Mouse (Mus musculus) kidney, embryonic 14.5 days (tissue): ENCODE data around the gene Btg1. TPM values are rescaled to one million over a fixed set of nuclear protein-coding genes. Genes with fewer than 3 reads are reported as not detected.

Experiments
- ATAC-seq: fragments of 200-750 bp; cut with Nextera tagmentation; 2 replicates; pipeline ENCODE4 v1.8.0; 2017; ENCODE audit warnings: moderate number of reproducible peaks, mild to moderate bottlenecking, moderate TSS enrichment, moderate library complexity; ENCODE audit not compliant: low FRiP score, low TSS enrichment
- H3K27ac ChIP-seq: fragments of 300-500 bp; sonication (generic); 2 replicates; pipeline ENCODE4 v1.5.1; 2014; ENCODE audit warnings: low read depth, mild to moderate bottlenecking, low read length, moderate library complexity, mixed read lengths
- H3K27me3 ChIP-seq: fragments of 300-500 bp; sonication (generic); 2 replicates; pipeline ENCODE4 v1.6.1; 2014; ENCODE audit warnings: mild to moderate bottlenecking, low read length; ENCODE audit not compliant: control insufficient read depth, insufficient read depth
- H3K36me3 ChIP-seq: fragments of 300-500 bp; sonication (generic); 2 replicates; pipeline ENCODE4 v1.6.1; 2014; ENCODE audit warnings: low read length, mixed read lengths; ENCODE audit not compliant: control insufficient read depth, insufficient read depth
- H3K4me1 ChIP-seq: fragments of 300-500 bp; sonication (generic); 2 replicates; pipeline ENCODE4 v1.6.1; 2014; ENCODE audit warnings: low read length, mixed read lengths; ENCODE audit not compliant: control insufficient read depth, insufficient read depth
- H3K4me2 ChIP-seq: fragments of 300-500 bp; sonication (generic); replicated peaks from 2 replicates; pipeline ENCODE4 v1.6.1; 2014; ENCODE audit warnings: low read depth, mild to moderate bottlenecking, low read length
- H3K4me3 ChIP-seq: fragments of 300-500 bp; sonication (generic); 2 replicates; pipeline ENCODE4 v1.5.1; 2014; ENCODE audit warnings: mild to moderate bottlenecking, low read length
- H3K9ac ChIP-seq: fragments of 300-500 bp; sonication (generic); 2 replicates; pipeline ENCODE4 v1.6.1; 2014; ENCODE audit warnings: low read depth, mild to moderate bottlenecking, low read length, moderate library complexity
- H3K9me3 ChIP-seq: fragments of 300-500 bp; sonication (generic); 2 replicates; pipeline ENCODE4 v1.6.1; 2016; ENCODE audit warnings: low read length; ENCODE audit not compliant: control insufficient read depth
- WGBS: fragments of 180-500 bp; shearing (Covaris S2); extraction: QIAGEN DNeasy Blood & Tissue Kit; methylation state at CpG from one replicate; pipeline ENCODE4 v1.1.7; 2014; 5-methylcytosine and 5-hydroxymethylcytosine counted together
- polyA plus RNA-seq: library from polyadenylated mRNA; unstranded; fragments of >200 nt; fragmentation: Nextera tagmentation; extraction: Ambion mirVana; gene quantifications from 2 replicates; pipeline ENCODE4 v1.2.1, GENCODE M21; 2014

The Btg1 gene
- polyA plus RNA-seq, 1 experiment from 2014 or later: 55.9 TPM

DNA sequence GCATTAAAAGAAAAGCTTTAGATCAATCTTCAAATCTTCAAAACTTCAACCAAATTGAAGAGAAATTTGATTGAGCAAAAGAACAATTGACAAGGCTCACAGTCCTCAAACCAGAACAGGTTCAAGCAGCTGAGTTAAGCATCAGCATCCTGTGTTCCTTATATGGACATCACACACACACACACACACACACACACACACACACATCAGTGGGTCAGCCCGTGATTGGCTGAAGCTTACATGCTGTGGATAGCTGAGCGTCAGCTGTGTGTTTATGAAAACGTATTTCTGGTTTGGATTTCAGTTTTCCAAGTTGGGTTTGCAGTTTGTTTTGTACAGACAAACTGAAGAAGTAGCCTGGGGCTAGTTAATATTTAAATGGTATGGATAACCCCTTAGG is 32.7 kb downstream of the Btg1 start:
- H3K9ac ChIP-seq: no peak overlapping the region
- no peaks in the 10 kb centered on the region for H3K36me3 ChIP-seq
- H3K9me3 ChIP-seq: no peaks in the 10 kb centered on the region
- peaks cover 8% of the 10 kb centered on the region for H3K4me1 ChIP-seq
- WGBS: 79% methylated on average over 3 of the region's 3 CpGs
- H3K4me3 ChIP-seq: no peak overlapping the region
- no peaks in the 10 kb centered on the region for H3K27me3 ChIP-seq
- ATAC-seq: no peak
- no peak overlapping the region for H3K4me2 ChIP-seq
- H3K27ac ChIP-seq: no peak overlapping the region

DNA sequence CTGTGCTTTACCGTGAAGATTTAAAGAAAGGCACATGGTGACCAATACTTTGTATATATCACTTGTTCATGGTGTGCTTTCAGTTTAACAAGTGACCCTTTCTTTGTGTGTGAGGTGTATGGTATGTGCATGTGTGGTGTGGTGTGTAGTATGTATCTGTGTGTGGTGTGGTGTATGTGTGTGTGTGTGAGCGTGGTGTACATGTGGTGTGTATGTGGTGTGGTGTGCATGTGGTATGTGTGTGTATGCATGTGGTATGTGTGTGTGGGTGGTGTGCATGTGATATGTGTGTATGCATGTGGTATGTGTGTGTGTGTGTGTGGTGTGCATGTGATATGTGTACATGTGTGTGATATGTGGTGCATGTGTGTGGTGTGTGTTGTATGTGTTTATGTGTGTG is 35.6 kb downstream of the Btg1 start:
- H3K9me3 ChIP-seq: no peaks in the 10 kb centered on the region
- ATAC-seq: no peak
- WGBS: 78% methylated on average over 2 of the region's 2 CpGs

DNA sequence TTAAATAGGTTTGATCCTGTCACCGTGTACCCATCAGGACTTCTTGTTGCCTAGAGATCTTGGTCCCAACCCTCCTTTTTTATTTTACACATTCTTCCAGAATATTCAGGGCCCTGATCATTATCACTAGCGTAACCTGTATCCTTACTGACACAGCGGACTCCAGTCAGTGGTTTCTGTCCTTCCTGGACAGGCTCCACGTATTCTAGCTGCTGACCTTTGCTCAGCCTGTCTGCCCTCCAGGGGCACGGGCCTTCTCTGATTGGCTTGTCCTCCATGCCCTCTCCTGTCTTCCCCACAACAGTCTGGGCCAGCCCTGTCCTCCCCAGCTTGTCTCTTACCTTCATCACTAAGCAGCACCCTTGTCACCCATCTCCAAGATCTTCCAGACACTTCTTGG is 36.2 kb downstream of the Btg1 start:
- no peak overlapping the region for H3K9ac ChIP-seq
- H3K4me3 ChIP-seq: no peak overlapping the region
- H3K27ac ChIP-seq: no peak overlapping the region
- no peaks in the 10 kb centered on the region for H3K4me1 ChIP-seq
- no peaks in the 10 kb centered on the region for H3K27me3 ChIP-seq
- H3K9me3 ChIP-seq: no peaks in the 10 kb centered on the region
- no peak overlapping the region for H3K4me2 ChIP-seq
- no peak for ATAC-seq
- 74% methylated on average over 5 of the region's 5 CpGs for WGBS
- no peaks in the 10 kb centered on the region for H3K36me3 ChIP-seq

More for the DNA sequence above, 35.6 kb downstream of the Btg1 start:
- Histone ChIP-seq H3K4me2 (no peak overlapping the region), H3K27ac (no peak overlapping the region), H3K4me1 (no peaks in the 10 kb centered on the region), H3K4me3 (no peak overlapping the region), H3K9ac (no peak overlapping the region), H3K27me3 (no peaks in the 10 kb centered on the region), H3K36me3 (no peaks in the 10 kb centered on the region)

- Histone ChIP-seq H3K9me3 (no peaks in the 10 kb centered on the region), H3K27ac (no peak overlapping the region), H3K4me3 (no peak overlapping the region), H3K9ac (no peak overlapping the region), H3K36me3 (no peaks in the 10 kb centered on the region), H3K4me2 (no peak overlapping the region), H3K27me3 (no peaks in the 10 kb centered on the region), H3K4me1 (no peaks in the 10 kb centered on the region)
- no peak for ATAC-seq
- 77% methylated on average over 5 of the region's 5 CpGs for WGBS
Measured at GRCm38 (mm10) chr10:96654079-96654478, 37.3 kb downstream of the Btg1 start.

DNA sequence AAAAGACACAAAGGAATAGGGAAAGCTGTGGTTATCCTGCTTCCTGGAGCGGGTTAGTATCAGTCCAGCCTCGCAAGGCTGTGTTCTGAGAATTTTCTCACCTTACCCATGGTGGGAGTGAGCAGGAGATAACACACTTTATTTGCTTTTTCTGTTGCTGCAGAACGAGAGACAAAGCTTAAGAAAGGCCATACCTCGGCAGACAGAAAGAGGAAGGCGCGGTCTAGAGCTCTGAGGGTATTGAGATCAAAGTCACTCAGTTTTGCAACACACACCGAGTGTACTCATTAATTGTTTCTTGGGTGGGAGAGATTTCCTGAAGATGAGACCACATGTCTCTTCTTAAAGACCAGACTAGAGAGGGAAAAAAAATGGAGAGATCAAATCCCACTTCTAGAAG is 37.8 kb downstream of the Btg1 start:
- WGBS: 54% methylated on average over 7 of the region's 7 CpGs
- Histone ChIP-seq H3K9me3 (no peaks in the 10 kb centered on the region), H3K4me1 (no peaks in the 10 kb centered on the region), H3K4me2 (no peak overlapping the region), H3K27ac (no peak overlapping the region), H3K9ac (no peak overlapping the region), H3K27me3 (no peaks in the 10 kb centered on the region), H3K36me3 (no peaks in the 10 kb centered on the region), H3K4me3 (no peak overlapping the region)
- ATAC-seq: no peak

- Histone ChIP-seq H3K4me3 (no peak overlapping the region), H3K4me1 (no peaks in the 10 kb centered on the region), H3K36me3 (no peaks in the 10 kb centered on the region), H3K4me2 (no peak overlapping the region), H3K27ac (no peak overlapping the region), H3K9ac (no peak overlapping the region), H3K9me3 (no peaks in the 10 kb centered on the region), H3K27me3 (no peaks in the 10 kb centered on the region)
- 81% methylated on average over 2 of the region's 2 CpGs for WGBS
- no peak for ATAC-seq
Measured at GRCm38 (mm10) chr10:96655066-96655465, 38.3 kb downstream of the Btg1 start.

DNA sequence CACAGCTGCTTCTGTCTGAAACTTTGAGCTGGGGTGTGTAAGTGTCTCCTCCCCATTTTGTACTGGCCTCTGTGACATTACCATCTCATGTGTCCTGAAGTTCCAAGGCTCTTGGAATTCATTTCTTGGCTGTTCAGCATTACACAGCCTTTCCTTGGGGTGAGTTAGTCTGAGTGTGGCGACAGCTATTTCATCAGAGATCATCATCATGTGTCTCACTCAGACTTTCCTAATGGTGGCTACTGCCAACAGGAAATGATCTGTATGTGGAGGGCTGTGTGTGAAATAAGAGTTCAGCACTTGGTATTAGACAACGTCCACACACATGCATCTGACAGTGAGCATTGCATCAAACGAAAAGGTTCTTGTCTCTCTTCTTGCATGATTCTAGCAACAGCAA is 39.4 kb downstream of the Btg1 start:
- ATAC-seq: no peak
- Histone ChIP-seq H3K36me3 (no peaks in the 10 kb centered on the region), H3K4me2 (no peak overlapping the region), H3K27ac (no peak overlapping the region), H3K4me1 (no peaks in the 10 kb centered on the region), H3K4me3 (no peak overlapping the region), H3K9ac (no peak overlapping the region), H3K27me3 (no peaks in the 10 kb centered on the region), H3K9me3 (no peaks in the 10 kb centered on the region)
- 84% methylated on average over 3 of the region's 3 CpGs for WGBS

DNA sequence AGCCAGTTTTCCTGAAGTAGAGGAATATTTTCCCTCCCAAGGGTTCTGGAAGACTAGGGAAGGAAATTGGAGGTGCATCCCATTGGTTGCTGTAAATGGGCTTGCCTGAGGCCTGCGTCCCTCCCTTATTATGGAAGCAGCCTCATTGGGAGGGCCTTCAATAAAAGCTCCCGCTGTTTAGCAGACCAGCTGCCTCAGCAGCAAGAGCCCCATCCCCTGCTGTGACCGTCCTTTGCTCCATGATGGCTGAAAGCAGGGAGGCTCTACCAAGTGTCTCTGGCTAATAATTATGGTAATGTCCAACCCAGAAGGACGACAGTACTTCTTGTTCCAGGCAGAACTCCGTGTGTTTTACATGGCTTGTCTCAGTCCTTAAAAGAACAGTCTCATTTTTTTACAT is 42.1 kb downstream of the Btg1 start:
- ATAC-seq: no peak
- WGBS: 15% methylated on average over 5 of the region's 5 CpGs
- H3K9ac ChIP-seq: no peak overlapping the region

DNA sequence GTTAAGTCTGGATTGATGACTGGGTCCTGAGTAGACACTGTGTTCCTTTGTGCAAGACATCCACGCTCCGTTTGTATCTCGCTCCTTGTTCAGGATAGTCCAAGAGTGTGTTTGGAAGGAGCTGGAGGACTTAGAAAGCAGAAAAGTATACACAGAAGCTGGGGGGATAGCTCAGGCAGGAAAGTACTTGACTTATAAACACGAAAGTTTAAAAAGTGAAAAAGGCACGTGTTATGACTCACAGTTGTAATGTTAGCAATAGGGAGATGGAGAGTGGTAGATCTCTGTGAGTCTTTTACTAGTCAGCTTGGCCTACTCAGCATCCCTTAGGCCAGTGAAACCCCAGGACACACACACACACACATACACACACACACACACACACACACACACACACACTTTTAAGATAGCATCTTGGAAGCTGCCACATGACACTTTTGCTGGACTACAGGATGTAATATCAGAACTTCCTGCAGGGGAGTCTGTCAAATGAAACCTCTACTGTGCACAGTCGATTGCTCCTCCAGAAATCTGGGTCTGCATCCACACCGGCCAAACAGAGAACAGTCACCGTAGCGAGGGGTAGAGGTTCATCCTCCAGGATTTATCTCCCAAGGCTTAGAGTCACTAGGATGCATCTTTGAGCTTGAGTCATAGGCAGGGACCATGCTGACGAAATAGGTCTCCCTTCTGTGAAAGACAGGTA is 43.6 kb downstream of the Btg1 start:
- no peaks in the 10 kb centered on the region for H3K9me3 ChIP-seq
- no peaks in the 10 kb centered on the region for H3K27me3 ChIP-seq
- no peak overlapping the region for H3K4me3 ChIP-seq
- peak; percentile 64; the same call in 1 of the 2 replicates for ATAC-seq
- WGBS: 70% methylated on average over 10 of the region's 10 CpGs
- no peak overlapping the region for H3K4me2 ChIP-seq
- no peaks in the 10 kb centered on the region for H3K36me3 ChIP-seq
- no peak overlapping the region for H3K27ac ChIP-seq
- no peaks in the 10 kb centered on the region for H3K4me1 ChIP-seq
- H3K9ac ChIP-seq: no peak overlapping the region

More for the DNA sequence above, 42.1 kb downstream of the Btg1 start:
- Histone ChIP-seq H3K27ac (no peak overlapping the region), H3K9me3 (no peaks in the 10 kb centered on the region), H3K36me3 (no peaks in the 10 kb centered on the region), H3K4me3 (no peak overlapping the region), H3K27me3 (no peaks in the 10 kb centered on the region), H3K4me1 (no peaks in the 10 kb centered on the region), H3K4me2 (no peak overlapping the region)
